Mouse (Mus musculus) embryonic facial prominence, embryonic 11.5 days (tissue): ENCODE measurements around the gene Ccdc141. TPM values are rescaled to one million over a fixed set of nuclear protein-coding genes. Genes with fewer than 3 reads are reported as not detected.

Source experiments
- ATAC-seq: fragments of 200-750 bp; cut with Nextera tagmentation; replicated peaks from 2 replicates; pipeline ENCODE4 v1.8.0; 2017; ENCODE audit warnings: low read depth; ENCODE audit not compliant: insufficient number of reproducible peaks, low FRiP score, low TSS enrichment
- DNase-seq: peaks from one replicate; pipeline ENCODE4 v3.0.0-alpha.2; 2015; ENCODE audit warnings: low spot score
- H3K27ac ChIP-seq: fragments of 300-500 bp; sonication (generic); replicated peaks from 2 replicates; pipeline ENCODE4 v1.5.1; 2014; ENCODE audit warnings: mild to moderate bottlenecking, low read depth, low read length, control low read depth
- H3K27me3 ChIP-seq: fragments of 300-500 bp; sonication (generic); 2 replicates; pipeline ENCODE4 v1.6.1; 2014; ENCODE audit warnings: mild to moderate bottlenecking, low read length, moderate library complexity, mixed read lengths; ENCODE audit not compliant: control insufficient read depth, insufficient read depth
- H3K36me3 ChIP-seq: fragments of 300-500 bp; sonication (generic); replicated peaks from 2 replicates; pipeline ENCODE4 v1.6.1; 2014; ENCODE audit warnings: low read depth, mild to moderate bottlenecking, low read length, moderate library complexity, mixed read lengths; ENCODE audit not compliant: control insufficient read depth, insufficient read depth
- H3K4me1 ChIP-seq: fragments of 300-500 bp; sonication (generic); 2 replicates; pipeline ENCODE4 v1.6.1; 2014; ENCODE audit warnings: low read length, mixed read lengths; ENCODE audit not compliant: control insufficient read depth, insufficient read depth
- H3K4me2 ChIP-seq: fragments of 300-500 bp; sonication (generic); 2 replicates; pipeline ENCODE4 v1.6.1; 2014; ENCODE audit warnings: low read depth, mild to moderate bottlenecking, control low read depth, low read length, moderate library complexity
- H3K4me3 ChIP-seq: fragments of 300-500 bp; sonication (generic); 2 replicates; pipeline ENCODE4 v1.5.1; 2014; ENCODE audit warnings: low read depth, low read length, control low read depth
- H3K9ac ChIP-seq: fragments of 300-500 bp; sonication (generic); replicated peaks from 2 replicates; pipeline ENCODE4 v1.6.1; 2014; ENCODE audit warnings: mild to moderate bottlenecking, control low read depth, low read length
- H3K9me3 ChIP-seq: fragments of 300-500 bp; sonication (generic); replicated peaks from 2 replicates; pipeline ENCODE4 v1.6.1; 2016; ENCODE audit warnings: mild to moderate bottlenecking, low read length, inconsistent platforms, mixed read lengths; ENCODE audit not compliant: control insufficient read depth
- WGBS: fragments of 180-500 bp; shearing (Covaris S2); extraction: QIAGEN DNeasy Blood & Tissue Kit; methylation state at CpG from one replicate; pipeline ENCODE4 v1.1.7; 2014; 5-methylcytosine and 5-hydroxymethylcytosine counted together
- polyA plus RNA-seq: library from polyadenylated mRNA; unstranded; fragments of >200 nt; fragmentation: Nextera tagmentation; extraction: Ambion mirVana; gene quantifications from 2 replicates; pipeline ENCODE4 v1.2.1, GENCODE M21; 2014

Gene Ccdc141
- polyA plus RNA-seq, 1 experiment from 2014 or later = 5.6 TPM

GRCm38 (mm10) chr2:76971069-76971468, 199.4 kb downstream of the Ccdc141 start:
- Histone ChIP-seq H3K4me3 (no peak overlapping the region), H3K9ac (no peak overlapping the region), H3K4me2 (no peak overlapping the region), H3K36me3 (no peaks in the 10 kb centered on the region), H3K27ac (no peak overlapping the region), H3K4me1 (no peaks in the 10 kb centered on the region), H3K27me3 (no peaks in the 10 kb centered on the region), H3K9me3 (no peaks in the 10 kb centered on the region)
- ATAC-seq (no peak), DNase-seq (no peak)
- 65% methylated on average over 5 of the region's 5 CpGs for WGBS

- H3K27me3 ChIP-seq = no peaks in the 10 kb centered on the region
- no peak overlapping the region for H3K9ac ChIP-seq
- H3K4me3 ChIP-seq = no peak overlapping the region
- DNase-seq (peak; percentile 32), ATAC-seq (no peak)
- 34% methylated on average over 4 of the region's 4 CpGs for WGBS
- no peak overlapping the region for H3K4me2 ChIP-seq
- no peaks in the 10 kb centered on the region for H3K9me3 ChIP-seq
- no peak overlapping the region for H3K27ac ChIP-seq
- no peaks in the 10 kb centered on the region for H3K36me3 ChIP-seq
- H3K4me1 ChIP-seq = no peaks in the 10 kb centered on the region
These were observed 199.8 kb downstream of the Ccdc141 start for GRCm38 (mm10) chr2:76970669-76971068.

GRCm38 (mm10) chr2:76970204-76970603, 200.2 kb downstream of the Ccdc141 start:
- Histone ChIP-seq H3K27ac (no peak overlapping the region), H3K27me3 (no peaks in the 10 kb centered on the region), H3K9ac (no peak overlapping the region), H3K4me2 (no peak overlapping the region), H3K4me1 (no peaks in the 10 kb centered on the region), H3K36me3 (no peaks in the 10 kb centered on the region), H3K4me3 (no peak overlapping the region), H3K9me3 (no peaks in the 10 kb centered on the region)
- 62% methylated on average over 6 of the region's 6 CpGs for WGBS
- ATAC-seq (no peak), DNase-seq (no peak)

- H3K36me3 ChIP-seq = no peaks in the 10 kb centered on the region
- H3K9ac ChIP-seq = no peak overlapping the region
- no peak overlapping the region for H3K4me2 ChIP-seq
- 81% methylated on average over 21 of the region's 21 CpGs for WGBS
- no peak for DNase-seq
- no peaks in the 10 kb centered on the region for H3K9me3 ChIP-seq
- H3K4me1 ChIP-seq = no peaks in the 10 kb centered on the region
- H3K27ac ChIP-seq = no peak overlapping the region
- H3K4me3 ChIP-seq = no peak overlapping the region
- no peaks in the 10 kb centered on the region for H3K27me3 ChIP-seq
- no peak for ATAC-seq
These were observed 200.8 kb downstream of the Ccdc141 start for GRCm38 (mm10) chr2:76969637-76970036.

GRCm38 (mm10) chr2:76968919-76969318, 201.5 kb downstream of the Ccdc141 start:
- Histone ChIP-seq H3K27me3 (no peaks in the 10 kb centered on the region), H3K9ac (no peak overlapping the region), H3K4me1 (no peaks in the 10 kb centered on the region), H3K4me2 (no peak overlapping the region), H3K36me3 (no peaks in the 10 kb centered on the region), H3K27ac (no peak overlapping the region), H3K9me3 (no peaks in the 10 kb centered on the region), H3K4me3 (no peak overlapping the region)
- DNase-seq (peak; percentile 88), ATAC-seq (0 out of 2 replicates have a peak, but pooled peaks have one; percentile 72)
- 27% methylated on average over 8 of the region's 8 CpGs for WGBS

- Histone ChIP-seq H3K9ac (no peak overlapping the region), H3K4me1 (no peaks in the 10 kb centered on the region), H3K9me3 (no peaks in the 10 kb centered on the region), H3K4me3 (no peak overlapping the region), H3K27ac (no peak overlapping the region), H3K36me3 (no peaks in the 10 kb centered on the region), H3K27me3 (no peaks in the 10 kb centered on the region), H3K4me2 (no peak overlapping the region)
- ATAC-seq (no peak), DNase-seq (no peak)
- WGBS = 88% methylated on average over 6 of the region's 6 CpGs
These were observed 203.9 kb downstream of the Ccdc141 start for GRCm38 (mm10) chr2:76966582-76966981.

- Histone ChIP-seq H3K36me3 (no peaks in the 10 kb centered on the region), H3K27me3 (no peaks in the 10 kb centered on the region), H3K4me2 (no peak overlapping the region), H3K9ac (no peak overlapping the region), H3K4me3 (no peak overlapping the region), H3K27ac (no peak overlapping the region), H3K9me3 (no peaks in the 10 kb centered on the region), H3K4me1 (no peaks in the 10 kb centered on the region)
- 83% methylated on average over 2 of the region's 2 CpGs for WGBS
- ATAC-seq = no peak
- DNase-seq = no peak
These were observed 204.4 kb downstream of the Ccdc141 start for GRCm38 (mm10) chr2:76966013-76966412.

- no peaks in the 10 kb centered on the region for H3K4me1 ChIP-seq
- no peaks in the 10 kb centered on the region for H3K27me3 ChIP-seq
- H3K27ac ChIP-seq = no peak overlapping the region
- no peak overlapping the region for H3K4me2 ChIP-seq
- H3K4me3 ChIP-seq = no peak overlapping the region
- no peaks in the 10 kb centered on the region for H3K36me3 ChIP-seq
- WGBS = 90% methylated on average over 7 of the region's 7 CpGs
- H3K9ac ChIP-seq = no peak overlapping the region
- H3K9me3 ChIP-seq = no peaks in the 10 kb centered on the region
- no peak for ATAC-seq
- DNase-seq = no peak
These were observed 204.9 kb downstream of the Ccdc141 start for GRCm38 (mm10) chr2:76965542-76965941.
